Comparison of ENCODE assay signal across 11 mouse cellular contexts in genomic region chr6:54540252-54540887, GRCm38 (mm10). TPM values are rescaled to one million over a fixed set of nuclear protein-coding genes. Genes with fewer than 3 reads are reported as not detected.
DNase-seq lines count a peak whose midpoint lies in the region; ATAC-seq lines count a peak whose summit lies in the region.
"Had no signal": no experiment of that assay in that cellular context is flagged by ENCODE, and none has a peak within 500 bp of the region (broad histone marks: within the 10 kb centered on the region; RNA-seq: fewer than 3 reads in every experiment).

No protein-coding gene starts in this region.

- no peaks in the 10 kb centered on the region for H3K27me3 ChIP-seq in heart, embryonic 11.5 days (ENCODE audit: control insufficient read depth, insufficient read depth, low read length)
- no peaks in the 10 kb centered on the region for H3K27me3 ChIP-seq in kidney, embryonic 15.5 days
- no peaks in the 10 kb centered on the region for H3K27me3 ChIP-seq in intestine, embryonic 16.5 days (replicated peaks; ENCODE audit: control insufficient read depth, insufficient read depth, low read length)
- H3K27me3 ChIP-seq: embryonic facial prominence, embryonic 12.5 days had no signal

- no peak overlapping the region for H3K9ac ChIP-seq in heart, embryonic 11.5 days (ENCODE audit: low read depth, low read length)
- no peak overlapping the region for H3K9ac ChIP-seq in kidney, embryonic 15.5 days
- no peak overlapping the region for H3K9ac ChIP-seq in intestine, embryonic 16.5 days (ENCODE audit: low read depth, low read length)
- H3K9ac ChIP-seq: embryonic facial prominence, embryonic 12.5 days had no signal

- H3K36me3 ChIP-seq in heart, embryonic 11.5 days (ENCODE audit: control insufficient read depth, insufficient read depth, low read length): no peaks in the 10 kb centered on the region
- no peaks in the 10 kb centered on the region for H3K36me3 ChIP-seq in kidney, embryonic 15.5 days
- no peaks in the 10 kb centered on the region for H3K36me3 ChIP-seq in intestine, embryonic 16.5 days (ENCODE audit: control insufficient read depth, insufficient read depth, low read length)
- H3K36me3 ChIP-seq: embryonic facial prominence, embryonic 12.5 days had no signal

- no peak for ATAC-seq in heart, embryonic 11.5 days (replicated peaks; ENCODE audit: insufficient number of reproducible peaks, low FRiP score, low TSS enrichment)
- no peak for ATAC-seq in kidney, embryonic 15.5 days (replicated peaks; ENCODE audit: low FRiP score)
- no peak for ATAC-seq in intestine, embryonic 16.5 days
- no peak for ATAC-seq in activated CD4-positive, CD25-positive, alpha-beta regulatory T cell, adult 4 months

- no peaks in the 10 kb centered on the region for H3K9me3 ChIP-seq in heart, embryonic 11.5 days (replicated peaks; ENCODE audit: control insufficient read depth, low read length)
- H3K9me3 ChIP-seq in kidney, embryonic 15.5 days (replicated peaks): no peaks in the 10 kb centered on the region
- no peaks in the 10 kb centered on the region for H3K9me3 ChIP-seq in intestine, embryonic 16.5 days (ENCODE audit: control insufficient read depth, low read length)
- H3K9me3 ChIP-seq: embryonic facial prominence, embryonic 12.5 days had no signal

- no peak overlapping the region for H3K4me2 ChIP-seq in heart, embryonic 11.5 days
- H3K4me2 ChIP-seq in kidney, embryonic 15.5 days: no peak overlapping the region
- no peak overlapping the region for H3K4me2 ChIP-seq in intestine, embryonic 16.5 days (ENCODE audit: low read depth, low read length)
- H3K4me2 ChIP-seq: embryonic facial prominence, embryonic 12.5 days had no signal

- no peak overlapping the region for H3K4me3 ChIP-seq in heart, embryonic 11.5 days (ENCODE audit: low read depth, low read length)
- H3K4me3 ChIP-seq in kidney, embryonic 15.5 days (replicated peaks): no peak overlapping the region
- no peak overlapping the region for H3K4me3 ChIP-seq in intestine, embryonic 16.5 days (ENCODE audit: low read length)
- H3K4me3 ChIP-seq: embryonic facial prominence, embryonic 12.5 days had no signal

- peak; percentile 46 to 47 for DNase-seq in heart, adult 18-20 months
- DNase-seq in adrenal gland, adult 8-10 months: peak; percentile 86
- peak; percentile 43 to 59 for DNase-seq in heart, postnatal 10 days
- peak; percentile 11 for DNase-seq in ovary, postnatal 14 days (ENCODE audit: low spot score)

- no peak overlapping the region for H3K27ac ChIP-seq in heart, embryonic 11.5 days (ENCODE audit: low read depth, low read length)
- no peak overlapping the region for H3K27ac ChIP-seq in kidney, embryonic 15.5 days
- H3K27ac ChIP-seq in intestine, embryonic 16.5 days (ENCODE audit: low read length): no peak overlapping the region
- H3K27ac ChIP-seq: embryonic facial prominence, embryonic 12.5 days had no signal

- intact Hi-C loops in heart, postnatal 10 days (cut with DNase I): no loop called here

- 64% methylated on average over 9 of the region's 9 CpGs for WGBS in heart, embryonic 11.5 days (ENCODE audit: insufficient replicate concordance)
- 70% methylated on average over 9 of the region's 9 CpGs for WGBS in kidney, embryonic 15.5 days
- WGBS in intestine, embryonic 16.5 days: 68% methylated on average over 9 of the region's 9 CpGs

- H3K4me1 ChIP-seq in heart, embryonic 11.5 days (ENCODE audit: control insufficient read depth, insufficient read depth, low read length): peaks cover 7% of the 10 kb centered on the region; the same call in 1 of the 2 replicates
- H3K4me1 ChIP-seq in kidney, embryonic 15.5 days: peaks cover 11% of the 10 kb centered on the region; the same call in 1 of the 2 replicates
- no peaks in the 10 kb centered on the region for H3K4me1 ChIP-seq in intestine, embryonic 16.5 days (ENCODE audit: control insufficient read depth, insufficient read depth, low read length)

RNA-seq across cellular contexts. Expression of gene Scrn1, which starts 25.9 kb away (rescaled TPM):
- total RNA-seq in heart, adult 18-20 months (2021): 1 to 10 TPM; 5.0 to 5.9 TPM
- 15.5 and 17.7 TPM in 2 replicates for polyA plus RNA-seq in heart, embryonic 11.5 days (2014; fragmentation: Nextera tagmentation; extraction: Ambion mirVana)
- total RNA-seq in adrenal gland, adult 8-10 months (2022): 10 to 100 TPM; 34.1 to 73.9 (median 49.6) TPM
- 1 to 10 TPM; 8.3 to 9.3 TPM for total RNA-seq in heart, postnatal 10 days (2021)
- polyA plus RNA-seq in kidney, embryonic 15.5 days (2015; fragmentation: Nextera tagmentation; extraction: Ambion mirVana): 6.2 and 8.6 TPM in 2 replicates
- polyA plus RNA-seq in intestine, embryonic 16.5 days (2015; fragmentation: Nextera tagmentation; extraction: Ambion mirVana): 4.7 and 6.6 TPM in 2 replicates
- polyA plus RNA-seq in activated CD4-positive, CD25-positive, alpha-beta regulatory T cell, adult 4 months (2017; shearing (Covaris generic)): not detected
- total RNA-seq: megakaryocyte, adult 5-6 weeks; MEL had no signal

RNA-seq across cellular contexts. Expression of gene Plekha8, which starts 54.5 kb away (rescaled TPM):
- 1 to 10 TPM; 9.1 to 9.9 TPM for total RNA-seq in heart, adult 18-20 months (2021)
- 13.0 and 13.6 TPM in 2 replicates for polyA plus RNA-seq in heart, embryonic 11.5 days (2014; fragmentation: Nextera tagmentation; extraction: Ambion mirVana)
- total RNA-seq in adrenal gland, adult 8-10 months (2022): 10 to 100 TPM; 19.1 to 25.4 (median 20.4) TPM
- 10 to 100 TPM; 12.4 to 12.9 TPM for total RNA-seq in heart, postnatal 10 days (2021)
- polyA plus RNA-seq in kidney, embryonic 15.5 days (2015; fragmentation: Nextera tagmentation; extraction: Ambion mirVana): 8.9 and 9.8 TPM in 2 replicates
- 5.4 and 6.1 TPM in 2 replicates for polyA plus RNA-seq in intestine, embryonic 16.5 days (2015; fragmentation: Nextera tagmentation; extraction: Ambion mirVana)
- polyA plus RNA-seq in activated CD4-positive, CD25-positive, alpha-beta regulatory T cell, adult 4 months (2017; shearing (Covaris generic)): 1 to 10 TPM in 1 of 2 experiments, under 1 TPM in 1; 0.89 to 1.3 TPM

RNA-seq across cellular contexts. Expression of gene Fkbp14, which starts 56.7 kb away (rescaled TPM):
- 10 to 100 TPM in 1 of 2 experiments, 1 to 10 TPM in 1; 8.9 to 11.6 TPM for total RNA-seq in heart, adult 18-20 months (2021)
- 23.5 and 34.3 TPM in 2 replicates for polyA plus RNA-seq in heart, embryonic 11.5 days (2014; fragmentation: Nextera tagmentation; extraction: Ambion mirVana)
- total RNA-seq in adrenal gland, adult 8-10 months (2022): 10 to 100 TPM; 27.0 to 38.9 (median 31.5) TPM
- total RNA-seq in heart, postnatal 10 days (2021): 10 to 100 TPM; 15.1 to 17.0 TPM
- polyA plus RNA-seq in kidney, embryonic 15.5 days (2015; fragmentation: Nextera tagmentation; extraction: Ambion mirVana): 28.5 and 29.1 TPM in 2 replicates
- 19.4 and 19.7 TPM in 2 replicates for polyA plus RNA-seq in intestine, embryonic 16.5 days (2015; fragmentation: Nextera tagmentation; extraction: Ambion mirVana)
- polyA plus RNA-seq in activated CD4-positive, CD25-positive, alpha-beta regulatory T cell, adult 4 months (2017; shearing (Covaris generic)): not detected
- total RNA-seq: megakaryocyte, adult 5-6 weeks had no signal

Comparison
In these comparisons a context has a peak if more than half of its experiments do, and no peak if none do; other contexts are left out.
1. DNase-seq: peak in every context shown above with its lines; median percentile 86 in adrenal gland, adult 8-10 months; 51 in heart, postnatal 10 days; 46 in heart, adult 18-20 months; 11 in ovary, postnatal 14 days.
2. RNA of gene Fkbp14, which starts 56.7 kb away (polyA plus RNA-seq): 28.5 to 29.1 TPM in kidney, embryonic 15.5 days, 23.5 to 34.3 TPM in heart, embryonic 11.5 days and 19.4 to 19.7 TPM in intestine, embryonic 16.5 days; not detected in activated CD4-positive, CD25-positive, alpha-beta regulatory T cell, adult 4 months; every median in the first group is over 10 times any median in the second.